Mouse (Mus musculus): ENCODE results near the gene Dnajc5.
"Not testable (repeated sequence)": the region's sequence is repeated elsewhere in the genome, so short reads cannot be mapped to it uniquely, and the experiment has no call there.

Gene Dnajc5

DNA sequence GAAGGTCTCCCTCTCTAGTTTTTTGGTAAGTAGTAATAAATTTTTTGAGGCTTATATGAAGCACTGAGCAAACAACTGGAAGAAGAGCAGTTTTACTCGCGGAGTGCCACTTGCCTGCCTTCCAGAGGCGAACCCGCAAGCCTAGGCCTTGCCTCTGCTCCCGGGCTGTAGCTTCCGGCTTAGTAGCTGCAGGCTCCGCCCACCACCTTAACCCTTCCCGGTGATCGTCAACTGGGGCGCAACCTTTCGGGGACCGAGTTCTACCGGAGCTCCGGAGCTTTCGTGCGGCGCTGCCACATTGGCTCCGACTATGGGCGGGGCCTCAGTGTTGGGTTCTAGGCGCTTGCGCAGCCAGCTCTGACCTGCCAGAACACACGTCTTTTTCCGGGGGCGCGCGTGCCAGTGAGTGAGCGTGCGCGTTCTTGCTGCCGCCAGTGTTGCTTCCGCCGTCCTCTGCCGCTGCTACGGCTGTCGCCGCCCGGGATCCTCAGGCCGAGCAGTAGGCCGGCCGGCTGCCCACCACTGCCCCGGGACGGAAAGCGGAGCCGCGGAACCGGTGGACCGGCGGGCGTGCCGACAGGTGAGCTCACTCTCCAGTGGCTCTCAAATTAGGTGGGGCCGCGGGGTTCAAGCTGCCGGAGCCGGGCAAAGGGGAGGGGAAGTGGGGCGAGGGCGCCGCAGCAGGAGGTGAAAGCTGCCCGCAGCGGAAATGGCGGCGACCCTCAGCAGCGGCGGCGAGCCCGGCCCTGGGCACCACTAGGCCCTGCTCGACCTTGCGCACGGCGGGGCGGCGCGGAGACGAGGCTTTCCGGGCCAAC is at the start of gene Dnajc5:
Gene Dnajc5 (plus strand): TSS at position 368 of the 818 bp plus-strand sequence.
- peak; percentile 97 for DNase-seq (ENCODE audit: low spot score)

DNA sequence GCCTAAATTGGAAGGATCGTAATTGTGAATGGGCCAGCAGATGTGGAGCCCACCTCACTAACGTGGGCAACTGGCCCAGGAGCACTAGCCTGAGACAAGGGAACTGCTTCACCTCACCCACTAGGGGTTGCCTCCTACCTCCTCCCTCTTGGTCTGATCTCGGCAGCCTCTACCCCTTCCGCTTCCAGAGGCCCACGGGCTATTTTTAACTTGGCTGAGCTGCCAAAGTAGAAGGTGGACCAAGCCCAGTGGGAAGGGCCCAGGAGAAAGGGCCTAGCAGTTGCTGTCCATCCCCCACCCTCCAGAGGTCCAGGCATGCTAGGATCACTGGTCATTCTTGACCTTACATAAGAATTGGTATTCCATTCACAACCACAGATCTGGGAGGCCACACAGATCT is 49.0 kb upstream of the Dnajc5 start:
- DNase-seq (ENCODE audit: low spot score): peak; percentile 36

DNA sequence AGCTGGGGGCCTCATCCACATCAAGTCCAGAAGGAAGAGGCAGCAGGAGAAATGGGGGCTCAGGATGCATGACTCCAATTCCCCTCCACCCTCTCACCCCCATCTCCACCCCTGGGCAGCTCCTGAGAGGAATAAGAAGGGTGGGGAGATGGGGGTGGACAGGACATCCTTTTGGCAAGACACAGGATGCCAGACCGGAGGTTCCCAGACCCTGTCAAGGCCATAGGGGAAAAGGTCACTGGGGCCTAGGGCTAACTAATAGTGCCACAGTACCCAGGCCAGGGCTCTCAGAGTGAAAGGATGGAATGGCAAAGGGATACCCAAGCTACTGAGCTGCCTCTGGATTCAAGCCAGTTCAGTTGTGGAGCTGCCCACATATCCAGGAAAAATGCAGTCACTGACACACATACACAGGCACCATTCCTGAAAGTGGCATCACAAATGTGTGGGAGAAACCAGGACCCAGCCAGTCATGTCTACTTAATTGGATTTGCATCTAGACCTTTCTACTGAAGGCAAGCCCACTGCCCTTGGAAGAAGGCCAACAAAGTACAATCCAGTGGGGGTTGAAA is 47.9 kb upstream of the Dnajc5 start:
- DNase-seq (ENCODE audit: low spot score): no peak

DNA sequence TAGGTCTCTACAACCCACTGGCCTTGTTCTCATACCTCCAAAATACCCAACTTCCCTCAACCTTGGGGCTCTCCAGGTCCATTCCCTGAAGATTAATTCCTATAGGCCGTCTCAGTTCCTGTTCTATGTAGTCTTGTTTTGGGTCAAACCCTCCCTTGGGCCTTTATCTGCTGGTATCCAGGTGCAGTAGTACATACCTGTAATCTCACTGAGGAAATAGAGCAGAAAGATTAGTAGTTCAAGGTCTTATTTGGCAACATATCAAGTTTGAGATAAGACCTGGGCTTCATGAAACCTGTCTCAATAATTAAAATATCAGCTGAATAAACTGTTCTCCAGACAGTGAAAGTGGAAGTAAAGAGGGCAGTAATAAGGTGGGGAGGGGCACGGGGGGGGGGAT is 37.2 kb upstream of the Dnajc5 start:
- DNase-seq (ENCODE audit: low spot score): no peak

DNA sequence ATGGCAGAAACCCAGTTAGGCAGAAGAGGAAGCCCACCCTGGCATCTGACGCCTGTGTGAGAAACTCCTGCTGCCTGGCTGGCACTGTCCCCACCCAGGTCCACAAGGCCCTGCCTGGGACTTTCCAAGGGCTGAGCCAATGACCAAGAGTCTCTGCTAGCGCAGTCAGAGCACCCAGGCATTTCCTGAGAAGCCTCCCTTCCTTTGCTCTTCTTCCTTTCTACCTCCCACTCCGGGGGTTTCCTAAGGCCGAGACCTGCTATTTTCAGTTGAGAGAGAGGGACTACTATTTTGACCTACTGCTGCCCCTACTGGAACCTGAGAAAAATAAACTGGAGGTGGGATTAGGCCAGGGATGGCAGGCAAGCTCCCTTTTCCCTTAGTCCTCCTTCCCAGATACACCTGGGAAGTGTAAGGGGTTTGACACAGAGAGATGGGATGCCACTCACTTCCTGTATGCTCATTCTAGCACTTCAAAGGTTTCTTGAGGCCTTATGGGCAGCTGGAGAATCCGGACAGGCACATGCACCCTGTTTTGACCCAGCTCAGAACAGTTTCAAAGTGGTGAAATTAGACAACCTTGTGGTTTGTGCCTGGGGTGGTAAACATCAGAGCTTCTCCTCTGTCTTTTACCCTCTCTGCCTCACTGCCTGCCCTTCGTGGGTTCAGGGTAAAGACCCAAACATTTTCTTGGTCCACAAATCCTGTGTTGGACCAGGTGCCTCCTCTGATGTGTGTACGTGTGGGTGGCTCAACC is 36.5 kb upstream of the Dnajc5 start:
- DNase-seq (ENCODE audit: low spot score): no peak

DNA sequence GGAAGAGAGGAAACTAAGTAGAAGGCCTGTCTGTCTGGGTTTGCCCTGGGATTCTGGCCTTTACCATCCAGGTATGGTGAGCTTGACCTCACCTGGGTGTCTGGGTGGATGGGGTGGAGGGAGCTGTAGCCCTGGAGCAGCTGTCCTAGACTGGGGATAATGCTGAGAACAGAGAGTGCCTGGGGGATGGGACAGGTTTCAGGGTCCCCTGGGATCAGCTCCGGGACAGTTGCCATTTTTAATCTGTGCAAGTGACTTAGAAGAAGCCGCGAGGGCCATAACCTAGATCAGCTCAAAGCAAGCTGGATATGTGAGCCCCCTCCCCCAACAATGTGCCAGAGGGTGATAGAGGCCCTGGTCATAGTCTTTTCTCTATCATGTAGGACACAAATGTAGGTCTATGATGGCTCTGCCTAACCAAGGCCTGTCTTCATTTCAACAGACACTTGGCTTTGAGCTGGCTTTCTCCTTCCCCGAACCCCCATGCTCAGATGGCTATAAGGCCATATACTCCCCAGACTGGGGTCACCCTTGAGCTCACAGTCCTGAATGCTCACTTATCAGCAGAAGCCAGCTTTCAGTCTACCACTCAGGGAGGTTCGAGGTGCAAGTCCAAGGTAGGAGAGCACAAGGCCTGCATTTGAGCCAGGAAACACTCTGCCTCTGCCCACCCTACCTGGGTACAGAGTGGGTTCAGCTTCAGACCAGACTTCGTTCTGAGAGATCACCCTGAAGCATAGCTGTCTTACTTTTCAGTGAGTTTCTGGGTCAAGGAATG is 35.6 kb upstream of the Dnajc5 start:
- DNase-seq (ENCODE audit: low spot score): no peak

DNA sequence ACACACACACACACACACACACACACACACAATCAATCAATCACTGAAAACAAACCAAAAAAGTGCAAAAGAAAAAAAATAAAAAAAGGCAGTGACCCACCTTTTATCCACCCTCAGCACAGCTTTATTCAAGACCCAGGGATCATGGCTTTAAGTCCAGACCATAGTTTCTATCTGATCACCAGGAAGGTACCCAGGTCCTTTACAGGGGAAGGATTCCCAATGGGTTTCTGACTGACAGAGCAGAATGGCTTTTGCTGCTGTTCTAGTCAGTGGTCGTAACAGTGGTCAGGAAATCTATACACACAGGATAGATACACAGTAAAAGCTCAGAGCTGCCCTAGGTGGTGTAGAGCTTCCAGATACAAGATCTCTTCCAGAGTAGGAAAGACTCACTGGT is 34.5 kb upstream of the Dnajc5 start:
- DNase-seq (ENCODE audit: low spot score): no peak

DNA sequence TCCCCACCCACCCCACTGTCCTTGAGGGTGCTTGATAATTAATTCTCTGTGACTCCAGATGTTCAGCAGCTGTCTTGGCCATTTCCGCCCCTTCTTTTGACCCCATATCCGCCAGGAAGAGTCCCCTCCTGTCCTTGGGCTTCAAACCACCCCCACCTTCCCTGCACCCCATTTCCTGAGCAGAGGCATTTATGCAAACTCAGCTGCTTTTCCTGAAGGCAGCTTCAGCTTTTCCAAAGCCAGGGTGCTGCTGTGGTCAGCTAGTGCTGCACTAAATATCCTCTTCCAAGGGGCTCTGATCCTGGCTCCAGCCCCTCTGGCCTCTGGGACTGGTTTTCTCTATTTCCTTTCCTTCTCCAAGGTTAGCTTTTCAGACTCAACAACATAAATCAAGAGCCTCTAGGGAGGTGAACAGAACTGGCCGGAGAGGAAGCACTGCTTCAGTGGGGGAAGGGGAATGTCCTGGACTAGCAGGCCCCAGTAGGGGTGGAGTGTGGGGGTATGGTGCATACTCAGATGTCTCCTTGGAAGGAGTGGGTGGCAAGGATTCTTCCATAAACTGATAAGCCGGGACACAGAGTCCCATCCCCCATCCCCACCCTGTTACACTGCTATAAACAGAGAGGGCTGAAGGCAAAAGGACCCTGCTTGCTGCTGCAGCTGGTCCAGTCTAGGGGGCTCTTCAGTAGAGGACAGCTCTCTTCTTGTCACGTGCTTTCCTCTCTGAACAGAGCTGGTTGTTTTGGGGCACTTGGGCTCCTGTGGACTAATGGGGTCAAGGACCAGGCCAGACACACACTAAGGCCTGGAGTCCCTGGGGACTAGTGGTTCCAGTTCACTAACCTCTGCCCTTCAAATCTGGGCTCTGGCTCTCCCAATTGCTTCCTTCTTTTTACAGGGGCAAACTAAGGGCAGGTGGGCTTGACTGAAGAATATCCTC is 32.7 kb upstream of the Dnajc5 start:
- peak; percentile 82 for DNase-seq (ENCODE audit: low spot score)

DNA sequence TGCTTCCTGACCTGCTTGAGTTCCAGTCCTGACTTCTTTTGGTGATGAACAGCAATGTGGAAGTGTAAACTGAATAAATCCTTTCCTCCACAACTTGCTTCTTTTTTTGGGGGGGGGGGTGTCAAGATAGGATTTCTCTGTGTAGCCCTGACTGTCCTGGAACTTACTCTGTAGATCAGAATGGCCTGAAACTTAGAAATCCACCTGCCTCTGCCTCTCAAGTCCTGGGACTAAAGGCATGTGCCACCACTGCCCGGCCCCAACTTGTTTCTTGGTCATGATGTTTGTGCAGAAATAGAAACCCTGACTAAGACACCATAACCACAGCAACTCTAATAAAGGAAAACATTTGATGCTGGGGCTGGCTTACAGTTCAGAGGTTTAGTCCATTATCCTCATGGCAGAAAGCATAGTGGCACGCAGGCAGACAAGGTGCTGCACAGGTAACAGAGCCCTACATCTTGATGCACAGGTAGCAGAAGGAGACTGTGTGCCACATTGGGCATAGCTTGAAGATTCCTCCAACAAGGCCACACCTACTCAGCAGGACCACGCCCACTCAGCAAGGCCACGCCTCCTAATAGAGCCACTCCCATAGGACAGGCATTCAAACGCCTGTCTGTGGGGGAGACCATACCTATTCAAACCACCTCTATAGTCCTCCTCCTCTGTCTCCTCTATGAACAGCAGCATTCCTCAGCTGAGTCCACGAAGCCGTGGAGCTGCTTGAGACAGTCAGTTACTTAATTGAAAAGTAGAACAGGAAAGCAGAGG is 28.7 kb upstream of the Dnajc5 start:
- DNase-seq (ENCODE audit: low spot score): peak; percentile 42

DNA sequence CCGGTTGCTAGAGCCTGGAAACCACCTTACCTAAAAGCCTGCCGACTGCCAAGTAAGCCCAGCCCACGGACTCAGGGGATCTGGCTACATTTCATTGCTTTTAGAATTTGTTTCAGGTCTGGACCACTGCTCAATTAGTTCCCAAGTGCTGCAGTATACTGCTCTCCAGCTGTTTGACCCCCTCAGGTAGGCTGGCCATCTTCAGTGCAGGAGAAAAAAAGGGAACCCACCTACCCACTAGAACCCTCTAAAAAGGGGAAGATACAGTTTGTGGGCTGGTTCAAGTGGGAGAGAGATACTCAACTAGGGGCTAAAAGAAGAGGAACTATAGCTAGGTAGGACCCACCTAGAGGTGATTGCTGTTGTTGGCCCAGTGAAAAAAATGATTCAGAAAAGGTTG is 28.1 kb upstream of the Dnajc5 start:
- DNase-seq (ENCODE audit: low spot score): no peak

DNA sequence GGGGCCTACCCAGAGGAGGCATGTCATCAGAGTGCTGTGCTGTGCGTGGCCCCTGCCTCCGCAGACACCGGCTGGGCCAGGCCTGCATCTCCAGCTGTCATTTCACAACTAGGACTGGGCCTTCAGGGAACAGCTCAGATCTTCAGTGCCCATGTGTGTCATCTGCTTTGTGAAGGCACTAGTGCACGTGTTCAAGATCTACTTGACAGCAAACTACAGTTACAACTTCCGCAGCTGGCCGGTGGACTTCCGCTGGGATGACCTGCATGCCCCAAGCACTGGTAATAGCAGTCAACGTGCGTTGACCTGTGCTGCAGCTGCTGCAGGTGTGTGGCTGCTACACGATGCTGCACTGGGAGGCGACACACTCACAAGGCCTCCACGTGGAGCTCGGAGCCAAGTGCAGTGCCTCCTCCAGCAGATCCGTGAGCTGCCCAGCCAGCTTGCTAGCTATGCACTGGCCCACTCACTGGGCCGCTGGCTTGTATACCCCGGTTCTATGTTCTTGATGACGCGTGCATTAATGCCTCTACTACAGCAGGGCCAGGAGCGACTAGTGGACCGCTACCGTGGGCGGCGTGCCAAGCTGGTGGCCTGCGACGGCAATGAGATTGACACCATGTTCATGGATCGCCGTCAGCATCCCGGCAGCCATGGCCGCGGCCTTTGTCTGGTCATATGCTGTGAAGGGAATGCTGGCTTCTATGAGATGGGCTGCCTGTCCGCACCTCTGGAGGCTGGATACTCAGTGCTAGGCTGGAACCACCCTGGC is 26.9 kb upstream of the Dnajc5 start, which contains the start of gene Abhd16b:
Gene Abhd16b (plus strand): TSS at position 51 of the 772 bp plus-strand sequence.
- DNase-seq (ENCODE audit: low spot score): no peak

DNA sequence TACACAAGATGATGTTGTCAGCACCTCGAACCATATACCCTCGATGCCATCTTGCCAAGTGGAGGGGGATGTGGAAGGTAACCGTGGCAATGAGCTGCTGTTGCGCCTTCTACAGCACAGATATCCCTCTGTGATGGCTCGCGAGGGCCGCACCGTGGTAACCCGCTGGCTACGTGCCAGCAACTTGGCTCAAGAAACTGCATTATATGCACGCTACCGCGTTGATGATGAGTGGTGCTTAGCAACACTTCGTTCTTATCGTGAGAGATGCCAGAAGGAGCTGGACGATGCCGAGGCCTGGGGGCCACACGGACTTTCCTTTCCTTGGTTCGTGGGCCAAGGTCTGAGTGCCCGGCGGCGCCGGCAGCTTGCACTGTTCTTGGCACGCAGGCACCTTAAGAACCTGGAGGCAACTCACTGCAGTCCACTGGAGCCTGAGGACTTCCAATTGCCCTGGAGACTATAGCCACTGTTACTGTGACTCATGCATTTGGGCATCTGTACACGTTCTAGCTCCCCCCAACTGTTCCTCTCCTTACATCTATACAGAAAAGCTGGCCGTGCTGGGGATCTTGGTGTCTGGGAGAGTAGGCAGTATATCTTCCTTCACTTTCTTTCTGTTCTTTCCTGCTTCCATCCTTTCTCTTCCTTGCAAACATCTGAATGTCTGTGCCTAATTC is 25.9 kb upstream of the Dnajc5 start:
- DNase-seq (ENCODE audit: low spot score): no peak

DNA sequence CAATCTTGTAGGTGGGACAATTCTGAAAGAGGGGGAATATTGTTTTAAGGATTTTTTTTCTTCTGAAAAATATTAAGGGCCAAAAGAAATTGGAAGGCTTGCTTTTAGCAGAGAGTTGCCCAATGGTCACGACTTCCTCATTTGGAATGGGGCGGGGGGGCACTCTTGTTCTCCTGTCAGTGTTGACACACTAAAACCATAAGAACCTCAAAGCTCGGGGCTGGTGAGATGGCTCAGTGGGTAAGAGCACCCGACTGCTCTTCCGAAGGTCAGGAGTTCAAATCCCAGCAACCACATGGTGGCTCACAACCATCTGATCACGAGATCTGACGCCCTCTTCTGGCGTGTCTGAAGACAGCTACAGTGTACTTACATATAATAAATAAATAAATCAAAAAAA is 24.4 kb upstream of the Dnajc5 start:
- not testable (repeated sequence) for DNase-seq (ENCODE audit: low spot score)

DNA sequence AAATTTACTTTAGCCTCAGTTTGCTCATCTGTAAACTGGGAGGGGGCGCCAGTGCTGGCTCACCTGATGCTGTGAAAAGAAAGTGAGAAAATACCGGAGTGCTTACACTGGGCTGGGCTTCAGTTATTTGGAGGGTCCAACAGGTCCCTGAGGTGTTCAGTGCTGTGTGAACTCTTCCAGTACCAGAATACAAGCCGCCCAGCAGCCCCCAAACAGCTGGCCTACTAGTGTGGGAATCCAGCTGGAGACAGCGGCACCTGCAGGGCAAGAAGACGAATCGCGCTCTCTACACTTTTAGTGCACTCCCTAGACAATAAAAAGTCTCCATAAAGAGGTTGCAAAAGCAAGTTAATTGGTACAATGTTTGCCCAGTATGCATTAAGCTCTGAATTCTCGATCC is 24.0 kb upstream of the Dnajc5 start:
- DNase-seq (ENCODE audit: low spot score): peak; percentile 59

DNA sequence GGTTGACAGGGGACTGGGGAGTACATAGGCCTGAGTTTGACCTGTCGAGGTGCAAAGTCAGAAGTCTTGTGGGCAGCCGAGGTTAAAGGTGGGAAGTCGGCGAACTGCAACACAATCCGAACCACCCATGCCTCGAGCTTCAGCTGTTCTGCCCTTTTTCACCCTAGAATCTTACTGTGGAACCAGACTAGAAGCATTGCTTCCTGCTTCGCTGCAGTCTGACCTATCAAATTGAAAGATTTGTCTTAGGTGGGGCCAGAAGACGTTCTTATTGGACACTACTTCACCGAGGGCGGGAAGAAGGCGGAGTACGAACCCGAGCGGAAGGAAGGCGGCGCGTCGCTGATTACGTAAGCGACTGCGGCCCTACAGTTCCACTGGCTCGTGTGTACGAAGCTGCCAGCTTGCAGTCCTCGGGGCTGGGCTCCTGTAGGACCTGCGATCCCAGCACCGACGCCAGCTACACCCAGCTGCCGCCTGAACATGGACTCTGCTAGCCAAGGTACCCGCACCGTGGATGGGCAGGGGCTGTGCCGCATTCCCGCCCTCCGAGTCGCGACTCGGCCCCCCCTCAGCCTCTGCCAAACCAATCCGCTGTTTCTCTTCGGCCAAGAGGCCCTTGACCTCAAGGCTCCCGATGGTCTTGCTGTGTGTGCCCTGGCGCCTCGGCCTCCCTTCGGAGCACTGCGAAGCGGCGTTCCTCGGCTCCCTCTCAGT is 23.3 kb upstream of the Dnajc5 start, which contains the start of gene Tpd52l2:
Gene Tpd52l2 (plus strand): TSS at position 312 of the 717 bp plus-strand sequence.
- peak; percentile 95 for DNase-seq (ENCODE audit: low spot score)

DNA sequence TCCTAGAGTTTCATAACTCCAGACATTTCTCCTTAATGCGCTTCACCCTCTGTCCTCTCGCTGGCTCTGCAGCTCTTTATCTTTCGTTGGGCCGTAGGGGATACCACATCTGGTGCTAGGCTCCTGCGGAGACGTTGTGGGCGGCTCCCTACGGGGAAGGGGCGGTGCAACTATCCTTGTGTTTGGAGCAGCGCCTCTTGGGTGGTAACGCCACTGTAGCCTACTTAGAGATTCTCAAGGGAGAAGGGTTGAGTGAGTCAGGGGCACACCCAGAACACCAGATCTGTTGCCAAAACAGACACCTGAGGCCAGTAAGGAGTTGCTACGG is 22.8 kb upstream of the Dnajc5 start:
- peak; percentile 73 for DNase-seq (ENCODE audit: low spot score)

DNA sequence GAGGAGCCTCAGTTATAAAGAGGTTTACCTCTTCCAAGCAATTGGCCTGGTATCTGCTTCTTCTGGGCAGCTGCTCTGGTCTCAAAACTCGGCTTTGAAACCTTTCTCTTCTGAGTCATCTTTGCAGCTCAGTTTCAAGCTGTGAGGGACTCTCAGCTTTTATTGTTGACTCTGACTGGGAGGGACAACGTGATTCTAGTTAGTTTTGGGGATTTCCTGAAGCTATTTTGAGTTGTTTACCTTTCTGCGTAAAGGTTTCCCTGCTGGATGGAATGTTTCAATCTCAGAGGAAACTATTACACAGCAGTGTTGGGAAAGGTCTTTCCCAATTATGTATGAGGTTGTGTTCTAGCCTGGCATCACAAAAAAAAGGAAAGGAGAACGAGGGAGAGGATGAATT is 21.6 kb upstream of the Dnajc5 start:
- DNase-seq (ENCODE audit: low spot score): no peak

DNA sequence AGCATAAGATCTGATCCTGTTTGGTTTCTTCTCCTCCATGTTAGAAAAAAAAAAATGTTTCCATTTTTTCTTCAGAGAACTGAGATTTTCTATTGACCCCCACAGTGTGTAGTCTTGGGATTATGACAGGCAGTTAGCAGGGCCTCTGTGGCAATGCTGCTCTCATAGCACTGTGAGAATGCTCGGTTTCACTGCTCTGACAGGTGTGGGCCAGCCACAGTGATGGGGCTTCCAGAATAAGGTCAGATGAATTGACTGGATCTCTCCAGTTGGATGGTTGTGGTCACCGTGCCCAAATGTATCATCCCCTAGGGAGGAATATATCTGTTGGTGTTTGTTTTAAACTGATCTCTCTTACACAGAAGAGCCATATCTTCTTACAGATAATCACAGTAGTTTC is 11.1 kb upstream of the Dnajc5 start:
- DNase-seq (ENCODE audit: low spot score): no peak

Measured in testis, postnatal 14 days (tissue).